Mouse (Mus musculus): ENCODE measurements around the gene Chst10.

DNA sequence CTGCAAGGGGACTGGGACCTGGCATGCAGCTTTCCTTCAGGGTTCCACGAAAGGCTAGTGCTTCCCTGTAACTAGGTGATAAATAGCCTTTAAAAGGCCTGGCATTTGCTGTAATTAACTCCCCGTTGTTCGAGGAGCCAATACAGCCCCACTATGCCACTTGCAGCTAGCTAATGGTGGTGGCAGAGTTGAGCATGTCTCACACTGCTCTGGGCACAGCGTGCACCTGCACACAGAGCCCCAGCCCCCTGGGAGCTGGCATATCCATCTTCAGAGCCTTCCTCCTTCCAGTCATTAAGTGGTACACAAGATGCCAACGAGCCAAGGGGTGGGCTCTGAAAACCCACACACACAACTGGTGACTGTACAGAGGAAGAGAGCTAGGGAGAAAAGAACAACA is 4.9 kb downstream of the Chst10 start:
- no peak for TF ChIP-seq CTCF (IDR thresholded peaks at IDR 0.05; ENCODE audit: low read depth)
- TF ChIP-seq EP300 (IDR thresholded peaks at IDR 0.05; ENCODE audit: low read depth): no peak

Data from liver, embryonic 14.5 days (tissue).